Mouse (Mus musculus) midbrain, embryonic 16.5 days (tissue): ENCODE results near the gene Fes. TPM values are rescaled to one million over a fixed set of nuclear protein-coding genes. Genes with fewer than 3 reads are reported as not detected.
A peak's percentile ranks its signal among the peaks of the same experiment; 100 is the strongest.

ENCODE experiments used
- ATAC-seq: fragments of 200-750 bp; cut with Nextera tagmentation; 2 replicates; pipeline ENCODE4 v1.8.0; 2017; ENCODE audit warnings: moderate TSS enrichment
- H3K27ac ChIP-seq: fragments of 300-500 bp; sonication (generic); 2 replicates; pipeline ENCODE4 v1.5.1; 2014; ENCODE audit warnings: mild to moderate bottlenecking, low read length, mixed read lengths
- H3K27me3 ChIP-seq: fragments of 300-500 bp; sonication (generic); 2 replicates; pipeline ENCODE4 v1.6.1; 2014; ENCODE audit warnings: low read depth, low read length, mixed read lengths; ENCODE audit not compliant: control insufficient read depth, insufficient read depth
- H3K36me3 ChIP-seq: fragments of 300-500 bp; sonication (generic); 2 replicates; pipeline ENCODE4 v1.6.1; 2014; ENCODE audit warnings: mild to moderate bottlenecking, low read length, moderate library complexity, mixed read lengths; ENCODE audit not compliant: control insufficient read depth, insufficient read depth
- H3K4me1 ChIP-seq: fragments of 300-500 bp; sonication (generic); 2 replicates; pipeline ENCODE4 v1.6.1; 2014; ENCODE audit warnings: mild to moderate bottlenecking, low read length, mixed read lengths; ENCODE audit not compliant: control insufficient read depth, insufficient read depth
- H3K4me2 ChIP-seq: fragments of 300-500 bp; sonication (generic); 2 replicates; pipeline ENCODE4 v1.6.1; 2014; ENCODE audit warnings: mild to moderate bottlenecking, low read length, mixed read lengths
- H3K4me3 ChIP-seq: fragments of 300-500 bp; sonication (generic); 2 replicates; pipeline ENCODE4 v1.5.1; 2014; ENCODE audit warnings: low read depth, mild to moderate bottlenecking, low read length, moderate library complexity, mixed read lengths
- H3K9ac ChIP-seq: fragments of 300-500 bp; sonication (generic); 2 replicates; pipeline ENCODE4 v1.6.1; 2014; ENCODE audit warnings: low read depth, low read length, mixed read lengths
- H3K9me3 ChIP-seq: fragments of 300-500 bp; sonication (generic); replicated peaks from 2 replicates; pipeline ENCODE4 v1.6.1; 2014; ENCODE audit warnings: mild to moderate bottlenecking, low read length, mixed read lengths; ENCODE audit not compliant: control insufficient read depth, poor library complexity, severe bottlenecking
- WGBS: fragments of 180-500 bp; shearing (Covaris S2); extraction: QIAGEN DNeasy Blood & Tissue Kit; methylation state at CpG from one replicate; pipeline ENCODE4 v1.1.7; 2014; 5-methylcytosine and 5-hydroxymethylcytosine counted together
- polyA plus RNA-seq: library from polyadenylated mRNA; unstranded; fragments of >200 nt; fragmentation: Nextera tagmentation; extraction: Ambion mirVana; gene quantifications from 2 replicates; pipeline ENCODE4 v1.2.1, GENCODE M21; 2015

Fes gene
- polyA plus RNA-seq, 1 experiment from 2014 or later, result 3.4 TPM

DNA sequence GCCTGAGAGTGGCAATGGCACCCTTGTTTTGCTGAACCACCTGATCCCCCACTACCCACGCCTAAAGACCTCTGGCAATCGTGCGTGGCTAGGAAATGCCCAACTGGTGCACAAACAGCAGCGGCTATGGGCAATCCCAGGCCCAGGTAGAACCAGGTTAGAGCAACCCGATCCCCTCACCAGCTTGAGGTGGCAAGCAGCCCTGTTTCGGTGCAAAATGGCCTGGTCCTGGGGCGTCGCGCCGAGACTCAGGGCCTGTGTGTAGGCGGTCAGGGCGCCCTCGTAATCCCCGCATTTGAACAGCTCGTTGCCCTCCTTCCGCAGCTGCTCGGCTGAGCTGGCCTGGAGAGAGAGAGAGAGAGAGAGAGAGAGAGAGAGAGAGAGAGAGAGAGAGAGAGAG is 48.4 kb downstream of the Fes start:
- Histone ChIP-seq H3K9me3 (no peaks in the 10 kb centered on the region), H3K27me3 (no peaks in the 10 kb centered on the region), H3K27ac (peak overlapping the region; percentile 88), H3K9ac (peak overlapping the region; percentile 87), H3K4me2 (peak overlapping the region; percentile 93), H3K4me3 (peak overlapping the region; percentile 49), H3K4me1 (peaks cover 48% of the 10 kb centered on the region), H3K36me3 (peaks cover 22% of the 10 kb centered on the region)
- ATAC-seq, result 0 out of 2 replicates have a peak, but pooled peaks have one; percentile 6
- WGBS, result 4% methylated on average over 17 of the region's 17 CpGs

DNA sequence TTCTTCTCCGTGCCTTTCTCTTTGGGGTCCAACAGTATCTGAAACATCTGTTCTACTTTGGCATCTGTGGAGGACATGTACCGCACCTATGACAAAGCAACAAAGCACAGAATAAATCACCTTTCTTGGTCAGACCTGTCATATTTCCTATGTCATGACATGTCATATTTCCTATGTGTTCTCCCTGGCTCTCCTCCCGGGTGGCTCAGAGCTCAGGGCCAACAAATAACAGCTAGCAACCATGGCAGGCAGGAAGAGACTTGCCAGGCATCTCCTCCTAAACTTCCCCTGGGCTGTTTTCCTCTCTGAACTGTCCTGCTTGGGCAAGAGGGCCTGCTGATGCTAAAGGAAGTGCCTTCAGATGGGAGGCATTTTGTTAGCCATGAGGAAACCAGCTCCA is 50.8 kb downstream of the Fes start:
- no peaks in the 10 kb centered on the region for H3K27me3 ChIP-seq
- no peaks in the 10 kb centered on the region for H3K9me3 ChIP-seq
- no peak overlapping the region for H3K27ac ChIP-seq
- H3K4me1 ChIP-seq, result peaks cover 33% of the 10 kb centered on the region
- no peak for ATAC-seq
- WGBS, result 91% methylated on average over 3 of the region's 3 CpGs
- H3K4me3 ChIP-seq, result no peak overlapping the region
- H3K4me2 ChIP-seq, result no peak overlapping the region
- H3K9ac ChIP-seq, result no peak overlapping the region
- H3K36me3 ChIP-seq, result peaks cover 43% of the 10 kb centered on the region

DNA sequence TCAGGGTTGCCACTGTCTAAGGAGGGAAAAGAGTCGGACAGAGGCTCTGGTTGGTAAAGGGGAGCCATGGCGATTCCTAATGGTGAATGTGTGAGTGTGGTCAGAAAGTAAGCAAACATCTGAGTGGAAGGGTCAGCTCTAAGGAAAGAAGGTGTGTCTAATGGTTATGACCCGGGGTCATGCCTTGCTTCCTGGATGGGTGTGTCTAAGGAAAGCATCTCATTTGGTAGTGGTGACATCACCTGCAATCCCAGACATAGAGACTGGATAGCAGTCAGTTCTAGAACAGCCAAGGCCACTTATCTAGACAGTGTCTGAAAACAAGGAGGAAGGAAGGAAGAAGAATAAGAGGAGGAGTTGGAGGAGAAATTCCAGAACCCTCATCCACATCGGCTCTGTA is 52.9 kb downstream of the Fes start:
- Histone ChIP-seq H3K4me3 (no peak overlapping the region), H3K9ac (no peak overlapping the region), H3K4me2 (no peak overlapping the region), H3K9me3 (no peaks in the 10 kb centered on the region), H3K27me3 (no peaks in the 10 kb centered on the region), H3K36me3 (peaks cover 57% of the 10 kb centered on the region), H3K27ac (no peak overlapping the region), H3K4me1 (peaks cover 18% of the 10 kb centered on the region)
- no peak for ATAC-seq
- whole genome bisulfite sequencing, result 94% methylated on average over 4 of the region's 4 CpGs

DNA sequence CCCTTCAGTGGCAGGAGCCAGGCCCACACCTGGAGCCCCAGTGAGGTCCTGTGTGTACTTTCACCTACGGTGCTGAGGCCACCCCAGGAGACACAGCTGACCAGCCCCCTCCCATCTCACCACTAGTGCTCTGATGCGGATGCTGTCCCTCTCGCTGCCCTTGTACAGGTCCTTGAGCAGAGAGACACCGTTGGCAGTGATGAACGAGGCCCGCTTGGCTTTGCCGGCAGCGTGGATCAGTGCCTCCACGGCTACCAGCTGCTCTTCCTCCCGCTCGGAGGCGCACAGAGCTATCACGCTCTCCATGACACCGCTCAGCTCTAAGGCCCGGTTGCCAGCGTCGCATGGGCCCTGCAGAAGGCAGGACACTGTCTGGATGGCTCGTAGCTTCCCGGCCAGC is 56.3 kb downstream of the Fes start:
- Histone ChIP-seq H3K4me2 (no peak overlapping the region), H3K4me3 (no peak overlapping the region), H3K9me3 (no peaks in the 10 kb centered on the region), H3K9ac (no peak overlapping the region), H3K27ac (no peak overlapping the region), H3K36me3 (peaks cover 82% of the 10 kb centered on the region), H3K27me3 (no peaks in the 10 kb centered on the region), H3K4me1 (no peaks in the 10 kb centered on the region)
- ATAC-seq, result no peak
- whole genome bisulfite sequencing, result 94% methylated on average over 19 of the region's 19 CpGs

DNA sequence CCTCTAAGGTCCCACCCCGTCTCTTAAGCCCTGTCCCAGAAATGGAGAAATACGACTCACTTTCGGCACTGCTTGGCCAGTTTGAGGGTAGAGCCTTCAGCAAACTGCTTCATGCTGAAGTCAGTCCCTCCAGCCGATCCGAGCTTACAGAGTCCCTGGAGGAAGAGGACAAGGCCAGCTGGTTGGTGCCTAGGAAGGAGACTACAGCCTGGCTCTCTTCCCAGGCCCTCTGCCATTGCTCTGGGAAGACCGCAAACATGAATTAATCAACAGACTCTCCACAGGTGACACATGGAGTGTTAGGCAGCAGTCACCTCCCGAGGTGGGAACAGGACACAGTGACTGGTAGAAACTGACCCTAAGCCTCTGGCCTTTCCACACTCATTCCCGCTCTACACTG is 57.5 kb downstream of the Fes start:
- H3K9ac ChIP-seq, result no peak overlapping the region
- no peak overlapping the region for H3K27ac ChIP-seq
- WGBS, result 90% methylated on average over 8 of the region's 8 CpGs
- no peak overlapping the region for H3K4me3 ChIP-seq
- H3K9me3 ChIP-seq, result no peaks in the 10 kb centered on the region
- H3K27me3 ChIP-seq, result no peaks in the 10 kb centered on the region
- H3K4me1 ChIP-seq, result no peaks in the 10 kb centered on the region
- peaks cover 83% of the 10 kb centered on the region for H3K36me3 ChIP-seq
- no peak overlapping the region for H3K4me2 ChIP-seq
- ATAC-seq, result no peak

Other genes starting within 250 kb of the Fes start
- gene Sema4b, start 201.1 kb downstream of the Fes start, polyA plus RNA-seq, result 25.2 and 25.3 TPM in 2 replicates
- gene Cib1, start 155.1 kb downstream of the Fes start, polyA plus RNA-seq, result 24.3 and 26.0 TPM in 2 replicates
- 3.7 and 4.6 TPM in 2 replicates for gene Gdpgp1, start 155.1 kb downstream of the Fes start, polyA plus RNA-seq
- 2.9 and 3.0 TPM in 2 replicates for gene Ttll13, start 141.6 kb downstream of the Fes start, polyA plus RNA-seq
- 73.8 and 78.5 TPM in 2 replicates for gene Ngrn, start 126.7 kb downstream of the Fes start, polyA plus RNA-seq
- gene Vps33b, start 118.3 kb downstream of the Fes start, polyA plus RNA-seq, result 27.3 and 27.5 TPM in 2 replicates
- gene Prc1, start 93.5 kb downstream of the Fes start, polyA plus RNA-seq, result 22.6 and 23.7 TPM in 2 replicates
- gene Rccd1, start 63.5 kb downstream of the Fes start, polyA plus RNA-seq, result 10.6 and 10.7 TPM in 2 replicates
- 61.9 and 62.6 TPM in 2 replicates for gene Unc45a, start 46.9 kb downstream of the Fes start, polyA plus RNA-seq
- gene Hddc3, start 44.8 kb downstream of the Fes start, polyA plus RNA-seq, result 23.3 and 27.7 TPM in 2 replicates
- gene Man2a2, start 16.6 kb downstream of the Fes start, polyA plus RNA-seq, result 25.2 and 25.8 TPM in 2 replicates
- gene Furin, start 17.5 kb upstream of the Fes start, polyA plus RNA-seq, result 3.9 and 4.1 TPM in 2 replicates
- 6.8 and 8.7 TPM in 2 replicates for gene Blm, start 147.2 kb upstream of the Fes start, polyA plus RNA-seq